Mouse (Mus musculus) small intestine, adult 2 months (tissue): Measurements from ENCODE around the gene Ccnc.

Experiments
- CTCF ChIP-seq: fragments of 200-500 bp; IDR thresholded peaks from 2 replicates; pipeline ENCODE4 v1.5.1; 2012; ENCODE audit warnings: low read depth, mild to moderate bottlenecking, control low read depth, inconsistent platforms, low read length, moderate library complexity, mixed read lengths; ENCODE audit not compliant: insufficient replicate concordance, insufficient read length; ENCODE audit errors: extremely low read depth
- POLR2A ChIP-seq: fragments of 200-500 bp; IDR thresholded peaks from 2 replicates; pipeline ENCODE4 v1.6.1; 2012; ENCODE audit warnings: low read depth, mild to moderate bottlenecking, control low read depth, inconsistent platforms, low read length, moderate library complexity

- no peak for TF ChIP-seq CTCF
- no peak for TF ChIP-seq POLR2A
Measured at GRCm38 (mm10) chr4:21772306-21772705, 44.8 kb downstream of the Ccnc start.
